Mouse (Mus musculus): Measurements from ENCODE around the gene Gucy2e.

Gene Gucy2e

DNA sequence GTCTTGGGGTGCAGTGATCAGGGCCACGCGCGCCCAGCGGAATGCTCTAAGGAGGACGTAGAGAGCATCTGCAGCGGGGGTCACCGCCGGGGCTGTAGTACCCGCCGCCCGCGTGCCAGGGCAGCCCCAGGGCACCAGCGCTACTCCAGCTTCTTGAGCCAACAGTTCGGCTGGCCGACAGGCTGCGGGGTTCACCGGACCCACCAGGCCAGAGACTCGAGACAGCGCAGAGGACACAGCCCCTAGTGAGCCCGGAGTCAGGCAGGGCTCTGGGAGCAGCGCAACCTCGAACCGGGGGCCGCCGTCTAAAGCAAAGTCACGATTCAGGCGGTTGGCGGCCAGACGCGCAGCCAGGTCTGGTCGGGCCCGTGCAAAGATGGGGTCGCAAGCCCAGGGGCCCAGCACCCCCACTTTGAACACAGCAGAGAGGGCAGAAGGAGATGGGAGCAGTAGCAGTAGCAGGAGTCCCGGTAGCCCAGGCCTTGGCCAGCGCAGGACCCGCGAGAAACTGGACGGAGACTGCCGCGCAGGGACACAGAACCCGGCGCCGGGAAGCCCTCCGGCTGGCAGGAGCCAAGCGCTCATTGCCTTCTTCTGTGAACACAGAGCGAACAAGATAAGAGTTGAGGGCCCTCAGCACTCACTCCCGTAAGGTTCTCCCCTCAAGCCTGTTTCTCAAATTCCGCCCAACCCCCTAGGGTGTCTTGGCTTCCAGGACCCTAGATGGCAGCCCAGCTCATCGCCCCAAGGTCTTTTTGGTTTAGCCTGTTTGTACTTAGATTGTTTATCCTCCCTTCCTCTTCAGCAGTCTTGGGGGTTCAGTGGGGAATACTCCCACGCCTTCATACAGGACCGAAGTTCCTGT, 543 bp downstream of the Gucy2e start:
- no peak for DNase-seq (ENCODE audit: low read depth, low spot score)

DNA sequence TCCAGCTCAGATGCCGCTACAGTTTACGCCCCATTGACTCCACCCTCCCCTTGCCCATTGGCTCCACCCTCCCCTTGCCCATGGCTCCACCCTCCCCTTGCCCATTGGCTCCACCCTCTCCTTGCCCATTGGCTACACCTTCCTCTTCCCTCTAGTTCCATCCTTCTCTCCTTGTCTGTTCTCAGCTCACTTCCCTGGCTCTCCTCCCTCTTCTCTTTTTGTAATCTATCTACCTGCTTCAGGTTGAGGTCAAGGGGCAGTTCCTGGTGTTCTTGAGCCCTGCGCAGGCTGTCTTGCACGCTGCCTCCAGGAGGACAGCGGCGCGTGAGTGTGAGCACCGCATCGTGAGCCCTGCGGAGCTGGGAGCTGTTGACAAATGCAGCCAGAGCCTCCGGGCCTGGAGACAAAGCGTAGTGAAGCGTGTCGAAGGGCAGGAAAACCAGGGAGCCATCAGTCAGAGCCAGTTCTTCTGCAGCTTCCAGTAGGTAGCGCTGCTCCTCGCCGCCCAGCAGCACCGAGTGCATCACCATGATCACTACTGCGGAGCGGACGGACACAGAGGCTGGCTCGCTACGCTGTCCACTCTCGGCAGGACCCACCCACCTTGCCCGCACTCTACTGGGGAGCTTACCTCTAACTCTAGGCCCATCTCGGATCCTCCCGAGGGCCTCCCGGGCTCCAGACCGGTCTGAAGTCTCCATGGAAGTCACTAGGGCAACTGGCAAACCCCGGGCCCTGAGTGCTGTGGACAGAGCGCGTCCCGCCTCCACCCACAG, 1.4 kb downstream of the Gucy2e start:
- DNase-seq (ENCODE audit: low read depth, low spot score): no peak

DNA sequence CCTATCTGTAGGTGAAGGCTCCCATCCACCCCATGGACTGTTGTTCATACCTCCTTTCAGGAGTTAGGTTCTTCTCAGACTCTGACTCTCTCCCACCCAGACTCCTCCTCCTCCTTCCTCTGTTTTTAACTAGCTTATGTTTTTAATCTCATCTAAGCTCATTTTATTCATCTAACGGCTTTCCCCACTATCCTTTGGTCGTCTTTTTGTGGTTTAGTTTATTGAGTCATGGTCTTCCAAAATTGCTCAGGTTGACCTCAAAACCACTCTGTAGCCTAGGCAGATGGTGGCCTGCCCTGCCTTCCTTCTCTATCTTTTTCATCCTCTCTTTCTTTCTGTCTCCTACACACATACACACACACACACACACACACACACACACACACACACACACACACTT, 3.7 kb downstream of the Gucy2e start:
- no peak for DNase-seq (ENCODE audit: low read depth, low spot score)

DNA sequence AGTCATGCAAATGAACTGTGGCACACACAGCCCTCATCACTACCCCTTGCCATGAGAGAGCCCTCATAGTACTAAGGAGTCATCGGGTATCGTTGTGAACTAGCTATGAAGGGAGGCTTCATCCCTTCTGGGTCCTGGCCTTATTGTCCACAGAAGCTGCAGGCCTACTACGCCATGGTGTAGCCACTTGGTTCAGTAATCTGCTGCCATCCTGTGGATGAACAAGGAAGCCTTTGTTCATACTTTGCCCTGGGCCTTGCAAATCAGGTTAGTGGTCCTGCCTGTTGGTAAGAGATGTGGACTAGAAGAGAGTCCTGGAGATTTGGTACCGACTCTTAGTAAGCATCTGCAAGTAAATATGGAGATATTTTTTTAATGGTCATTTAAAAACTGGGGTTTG, 6.4 kb downstream of the Gucy2e start:
- DNase-seq (ENCODE audit: low read depth, low spot score): no peak

DNA sequence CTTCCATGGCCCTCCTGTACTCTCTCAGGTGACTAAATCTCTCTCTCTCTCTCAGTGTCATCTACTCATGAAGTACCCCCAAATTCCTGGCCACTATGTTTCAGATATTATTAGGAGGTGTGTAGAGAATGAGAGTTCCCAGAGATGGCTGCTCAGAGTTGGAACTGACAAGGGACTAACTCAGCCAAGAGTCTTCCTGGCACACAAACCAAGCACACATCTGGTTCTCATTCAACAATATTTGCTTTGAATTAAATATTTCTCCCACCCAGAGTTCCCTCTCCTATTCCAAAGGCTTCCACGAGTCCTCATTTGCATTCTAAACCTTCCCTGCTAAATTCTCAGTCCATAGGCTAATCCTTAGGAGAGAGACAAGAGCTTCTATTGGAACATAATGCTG, 11.1 kb downstream of the Gucy2e start:
- no peak for DNase-seq (ENCODE audit: low read depth, low spot score)

DNA sequence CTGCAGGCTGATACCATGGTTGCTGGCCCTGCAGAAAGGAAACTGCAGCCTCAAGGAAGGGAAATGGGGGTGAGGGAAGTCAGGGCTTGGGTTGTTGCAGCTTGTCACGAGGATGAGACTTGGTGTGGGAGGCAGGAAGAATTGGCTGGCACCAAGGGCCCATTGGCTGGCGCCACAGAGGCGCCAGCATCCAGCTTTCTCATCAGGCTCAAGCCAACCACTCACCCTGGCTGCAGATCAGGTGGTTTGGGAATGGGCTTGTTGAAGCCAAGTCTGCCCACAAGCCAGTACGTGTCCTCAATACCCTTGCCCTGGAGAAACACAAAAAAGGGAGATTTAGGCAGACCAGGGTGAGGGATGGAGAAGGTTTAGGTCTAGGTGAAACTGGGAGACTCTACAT, 13.7 kb downstream of the Gucy2e start:
- DNase-seq (ENCODE audit: low read depth, low spot score): no peak

DNA sequence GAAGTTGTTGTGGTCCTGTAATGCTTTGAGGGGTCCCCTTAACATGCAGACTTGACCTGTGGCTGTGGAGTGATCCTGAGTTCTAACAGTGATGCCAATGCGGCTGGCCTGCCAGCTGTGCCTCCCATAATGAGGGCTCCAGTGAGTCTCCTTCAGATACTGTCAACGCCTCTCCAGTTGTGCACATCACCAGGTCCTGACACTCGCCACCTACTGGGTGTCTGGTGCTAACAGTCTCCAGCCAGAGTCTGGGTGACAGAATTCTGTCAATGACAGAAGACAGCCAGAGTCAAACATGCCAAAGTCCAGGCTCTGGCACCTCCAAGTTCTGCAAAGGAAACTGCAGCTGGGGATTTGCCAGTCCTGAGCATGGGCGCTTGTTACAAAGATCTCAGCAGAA, 15.8 kb downstream of the Gucy2e start:
- no peak for DNase-seq (ENCODE audit: low read depth, low spot score)

DNA sequence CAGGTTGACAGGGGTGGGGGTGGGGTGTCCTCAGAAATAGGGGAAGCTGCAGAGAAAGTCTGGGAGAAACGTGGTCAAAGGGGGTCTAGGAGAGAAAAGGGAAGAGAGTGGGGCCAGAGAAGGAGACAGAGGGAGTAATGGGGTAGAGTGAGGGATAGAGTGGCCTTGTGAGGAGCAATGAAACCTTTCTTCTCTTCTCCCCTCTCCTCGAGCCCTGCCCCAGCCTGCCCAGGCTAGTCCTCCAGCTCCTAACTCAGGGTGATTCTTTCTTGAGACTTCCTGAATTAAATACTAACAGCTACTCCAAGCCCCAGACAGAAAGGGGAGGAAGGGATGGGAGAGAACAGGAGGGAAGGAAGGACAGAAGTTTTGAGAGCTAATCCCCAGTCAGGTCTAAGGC, 18.2 kb downstream of the Gucy2e start:
- DNase-seq (ENCODE audit: low read depth, low spot score): no peak

DNA sequence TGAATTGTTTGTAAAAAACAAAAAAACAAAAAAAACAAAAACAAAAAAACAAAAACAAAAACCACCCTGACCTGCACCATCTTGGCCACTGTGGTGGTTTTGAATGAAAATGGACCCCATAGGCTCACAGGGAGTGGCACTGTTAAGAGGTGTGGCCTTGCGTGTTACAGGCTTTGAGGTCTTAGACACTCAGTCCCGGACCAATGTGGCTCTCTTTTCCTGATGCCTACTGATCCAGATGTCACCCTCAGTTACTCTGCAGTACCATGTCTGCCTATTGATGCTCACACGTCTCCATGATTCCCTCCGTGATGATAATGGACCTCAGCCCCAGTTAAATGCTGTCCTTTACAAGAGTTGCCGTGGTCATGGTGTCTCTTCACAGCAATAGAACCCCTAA, 19.4 kb downstream of the Gucy2e start:
- DNase-seq (ENCODE audit: low read depth, low spot score): no peak

DNA sequence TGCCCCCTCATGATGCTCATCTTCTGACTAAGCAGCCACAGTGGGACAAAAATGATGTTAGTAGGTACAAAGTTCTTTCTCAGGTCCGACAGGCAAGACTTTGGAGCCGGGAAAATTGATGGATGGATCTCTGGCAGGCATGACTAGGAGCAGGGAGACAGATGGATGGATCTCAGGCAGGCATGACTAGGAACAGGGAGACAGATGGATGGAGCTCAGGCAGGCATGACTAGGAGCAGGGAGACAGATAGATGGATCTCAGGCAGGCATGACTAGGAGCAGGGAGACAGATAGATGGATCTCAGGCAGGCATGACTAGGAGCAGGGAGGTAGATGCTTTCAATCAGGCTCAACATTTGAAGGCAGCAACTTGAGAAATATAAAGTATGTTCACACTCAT, 25.4 kb downstream of the Gucy2e start:
- DNase-seq (ENCODE audit: low read depth, low spot score): peak; percentile 59

DNA sequence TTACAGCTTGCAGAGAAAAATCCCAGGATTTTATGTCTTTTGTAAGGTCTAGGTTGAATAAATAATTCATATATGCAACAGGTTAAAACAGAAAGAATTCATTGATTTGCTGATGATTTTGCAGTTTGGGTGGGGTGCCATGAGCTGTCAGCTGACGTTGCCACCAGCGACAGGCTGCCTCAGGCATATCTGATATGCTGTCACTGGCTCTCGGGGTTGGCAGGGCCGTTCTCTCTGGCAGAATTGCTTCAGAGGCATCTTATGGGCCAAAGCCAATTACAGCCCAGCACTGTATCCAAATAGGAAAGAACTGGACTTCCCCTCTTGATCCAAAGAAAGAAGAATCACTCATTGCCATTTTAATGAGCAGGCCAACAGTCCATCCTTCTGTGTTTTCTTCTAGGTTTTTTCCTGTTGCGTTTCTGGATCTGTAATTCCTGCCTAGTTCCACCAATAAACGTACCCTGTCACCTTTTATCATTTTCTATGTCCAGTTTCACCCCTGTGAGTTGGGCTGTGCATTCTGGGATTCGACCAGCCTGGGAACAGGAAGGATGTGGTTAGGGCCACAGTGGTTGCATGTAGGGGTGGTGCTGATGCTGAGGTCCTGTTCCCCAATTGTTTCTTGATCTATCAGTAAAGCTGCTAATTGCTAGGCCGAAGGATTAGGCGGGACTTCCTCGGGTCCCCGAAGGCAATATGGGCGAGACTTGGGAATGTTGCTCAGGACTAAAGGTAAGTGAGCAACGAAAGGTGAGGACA, 34.2 kb downstream of the Gucy2e start:
- no peak for DNase-seq (ENCODE audit: low read depth, low spot score)

DNA sequence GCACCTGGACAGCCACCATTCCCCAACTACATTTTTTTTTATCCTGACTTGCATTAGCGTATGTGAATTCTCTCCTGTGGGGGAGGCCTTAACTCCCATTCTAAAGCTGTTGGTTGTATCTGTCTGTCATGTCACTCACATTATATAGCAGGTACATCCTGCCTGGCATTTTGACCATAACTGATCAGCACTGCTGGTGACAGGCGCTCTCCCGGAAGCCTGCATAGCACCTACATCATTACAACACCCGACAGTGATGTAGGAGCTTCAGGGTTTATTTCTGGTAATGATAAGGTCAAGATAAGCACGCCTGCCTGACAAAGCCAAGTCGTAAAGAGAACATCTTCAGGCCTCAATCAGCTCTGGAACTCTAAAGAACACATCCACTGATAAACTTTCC, 36.6 kb downstream of the Gucy2e start:
- DNase-seq (ENCODE audit: low read depth, low spot score): no peak

DNA sequence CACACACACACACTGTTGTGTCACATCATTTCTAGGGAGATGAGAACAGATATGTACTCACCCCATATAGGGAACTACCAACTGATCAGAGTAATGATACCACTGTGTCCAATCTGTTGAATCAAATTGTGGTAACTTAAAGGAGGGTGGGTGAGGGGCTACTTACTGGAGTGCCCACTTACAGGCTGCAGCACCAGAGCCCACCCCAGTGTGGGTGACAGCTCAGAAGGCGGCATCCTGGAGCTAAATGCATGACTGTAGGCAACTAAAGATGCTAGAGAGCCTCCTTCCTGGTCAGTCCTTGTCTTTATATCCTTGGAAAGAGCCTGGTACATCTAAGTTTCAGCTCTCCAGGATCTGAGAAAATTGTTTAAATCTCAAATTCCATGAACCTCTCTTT, 37.6 kb downstream of the Gucy2e start:
- DNase-seq (ENCODE audit: low read depth, low spot score): no peak

DNA sequence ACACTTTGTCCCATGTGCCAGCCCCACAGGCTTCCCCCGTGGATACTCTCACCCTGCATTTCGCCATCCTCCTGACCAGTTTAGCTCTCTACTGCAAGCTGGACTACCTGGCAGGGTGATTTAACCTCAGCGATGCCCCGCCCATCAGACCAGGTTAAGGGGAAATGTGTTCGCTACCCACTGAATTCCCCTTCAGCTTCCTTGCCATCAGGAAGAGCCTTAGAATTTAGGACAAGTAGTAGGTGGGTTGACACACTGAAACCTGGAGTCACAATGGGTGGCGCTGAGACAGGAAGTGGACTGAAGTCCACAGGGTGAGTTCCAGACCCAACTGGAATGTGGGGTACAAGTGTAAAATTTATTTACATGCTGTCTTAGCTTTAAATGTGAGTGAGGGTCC, 39.1 kb downstream of the Gucy2e start, which contains the start of gene Alox8:
Gene Alox8 (minus strand): TSS at position 101 of the 400 bp plus-strand sequence.
- DNase-seq (ENCODE audit: low read depth, low spot score): no peak

DNA sequence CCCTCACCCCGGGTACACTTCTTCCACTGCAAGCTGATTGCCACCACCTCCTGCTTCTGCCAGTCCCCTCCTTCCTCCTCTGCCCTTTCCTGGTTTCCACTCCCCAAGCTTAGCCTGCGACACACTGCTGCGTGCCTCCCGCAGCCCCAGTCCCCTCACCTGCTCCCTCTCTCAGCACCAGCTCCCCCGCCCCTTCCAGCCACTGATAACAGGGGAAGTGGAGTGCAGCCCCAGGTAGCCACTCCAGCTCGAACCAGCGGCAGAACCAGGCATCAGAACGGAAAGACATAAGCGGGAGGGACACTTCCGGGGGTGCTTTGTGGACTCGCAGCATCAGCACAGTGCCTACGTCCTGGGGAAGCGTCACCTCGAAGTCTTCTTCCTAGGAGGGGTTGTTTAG, 39.6 kb downstream of the Gucy2e start:
- DNase-seq (ENCODE audit: low read depth, low spot score): no peak

DNA sequence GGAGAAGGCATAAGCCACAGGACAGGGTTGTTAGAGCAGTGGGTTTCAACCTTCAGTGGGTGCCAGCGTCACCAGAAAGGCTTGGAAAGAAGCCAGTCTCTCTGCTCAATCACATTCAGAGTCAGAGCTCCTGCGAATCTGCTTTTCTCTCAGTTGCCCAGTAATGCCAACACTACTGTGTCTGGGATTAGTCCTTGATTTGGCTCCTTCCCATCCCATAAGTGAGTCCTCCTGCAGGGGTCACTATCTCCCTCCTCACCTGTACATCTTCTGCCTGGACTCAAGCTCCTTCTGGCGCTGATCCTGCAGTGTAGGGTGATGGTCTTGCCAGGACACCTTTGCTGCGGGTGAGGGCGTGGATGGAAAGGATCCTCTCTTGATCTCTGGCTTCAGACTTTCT, 40.1 kb downstream of the Gucy2e start:
- peak; percentile 37 for DNase-seq (ENCODE audit: low read depth, low spot score)

DNA sequence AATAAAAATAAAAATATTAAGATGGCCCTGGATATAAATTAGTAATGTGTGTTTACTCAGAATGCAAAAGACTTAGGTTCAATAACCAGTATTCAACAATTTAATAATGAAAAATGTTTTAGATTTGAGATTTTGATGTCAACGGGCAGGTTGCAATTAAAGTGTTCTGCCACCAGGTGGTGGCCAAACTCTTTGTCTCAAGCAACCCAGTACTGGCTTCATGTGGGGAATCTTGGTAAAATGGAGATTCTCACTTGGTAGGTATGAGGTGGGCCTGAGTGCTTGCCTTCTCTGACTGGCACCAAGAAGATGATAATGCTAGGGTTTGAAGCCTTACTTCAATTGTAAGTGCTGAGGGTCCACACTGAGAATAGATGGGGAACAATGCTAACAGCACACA, 44.0 kb downstream of the Gucy2e start:
- peak; percentile 47 for DNase-seq (ENCODE audit: low read depth, low spot score)

DNA sequence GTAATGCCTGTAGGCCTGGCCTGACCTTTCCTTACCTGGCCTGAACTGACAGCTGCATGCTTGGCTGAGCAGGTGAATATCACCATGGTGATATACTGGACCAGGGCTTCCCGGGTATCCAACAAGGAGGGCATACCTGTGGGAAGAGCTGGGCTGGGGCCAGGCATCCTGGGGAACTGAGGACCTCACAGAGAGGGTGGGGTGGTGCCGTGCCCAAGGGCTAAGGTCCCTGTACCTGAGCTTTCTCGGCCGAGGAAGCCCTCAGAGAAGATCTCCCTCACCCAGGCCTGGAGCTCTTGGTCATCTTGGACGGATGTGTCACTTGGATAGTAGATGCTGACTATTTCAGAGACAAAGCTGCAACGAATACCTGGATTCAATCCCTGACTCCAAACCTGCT, 50.9 kb downstream of the Gucy2e start:
- DNase-seq (ENCODE audit: low read depth, low spot score): no peak

DNA sequence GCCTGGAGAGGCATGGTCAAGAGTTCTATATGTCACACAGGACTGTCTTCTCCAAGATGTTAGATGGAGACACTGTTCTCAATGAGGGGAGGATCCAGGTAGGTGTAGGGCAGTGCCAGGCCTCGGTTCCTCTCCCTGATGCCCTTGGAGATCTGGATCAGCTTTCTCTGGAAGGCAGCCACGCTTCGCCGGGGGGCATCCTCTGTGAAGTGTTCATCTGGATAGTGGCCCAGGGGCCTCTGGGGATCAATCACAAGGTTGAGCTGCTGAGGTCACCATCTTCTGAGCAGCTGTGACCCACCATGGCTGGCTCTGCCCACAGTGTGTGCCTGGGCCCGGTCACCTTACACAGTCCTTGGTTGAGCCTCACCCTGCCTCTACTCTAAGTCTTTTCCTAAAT, 51.8 kb downstream of the Gucy2e start:
- no peak for DNase-seq (ENCODE audit: low read depth, low spot score)

DNA sequence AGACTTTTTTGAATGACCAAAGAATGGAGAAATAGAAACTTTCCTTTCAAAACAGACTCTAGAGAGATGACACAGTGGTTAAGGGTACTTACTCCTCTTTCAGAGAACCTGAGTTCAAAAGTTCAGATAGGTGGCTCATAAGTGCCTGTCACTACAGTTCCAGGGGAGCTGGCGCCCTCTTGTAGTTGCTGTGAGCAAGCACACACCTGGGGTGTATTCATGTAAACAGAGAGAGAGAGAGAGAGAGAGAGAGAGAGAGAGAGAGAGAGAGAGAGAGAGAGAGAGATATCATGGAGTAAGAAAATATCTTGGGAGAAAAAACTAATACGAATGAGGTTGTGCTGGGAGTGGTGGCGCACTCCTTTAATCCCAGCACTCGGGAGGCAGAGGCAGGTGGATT, 56.7 kb downstream of the Gucy2e start:
- DNase-seq (ENCODE audit: low read depth, low spot score): no peak

DNA sequence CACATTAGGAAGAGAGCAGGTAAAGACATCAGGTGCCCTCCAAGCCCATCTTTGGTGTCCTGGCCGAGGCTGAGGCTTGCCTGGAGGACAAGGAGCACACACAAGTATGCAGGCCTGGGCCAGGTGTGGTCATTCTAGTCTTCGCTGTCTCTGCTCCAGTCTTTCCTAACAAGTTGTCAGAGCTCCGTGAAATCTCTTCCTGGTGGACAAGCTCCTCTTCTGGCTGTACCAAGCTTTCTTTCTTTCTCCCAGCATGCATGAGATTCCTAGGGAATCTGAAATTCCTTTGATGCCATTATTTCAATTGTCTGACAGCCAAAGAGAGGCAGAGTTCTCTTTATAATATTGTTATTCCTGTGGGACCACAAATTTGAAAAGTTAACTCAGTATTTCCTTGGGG, 57.3 kb downstream of the Gucy2e start:
- DNase-seq (ENCODE audit: low read depth, low spot score): no peak

DNA sequence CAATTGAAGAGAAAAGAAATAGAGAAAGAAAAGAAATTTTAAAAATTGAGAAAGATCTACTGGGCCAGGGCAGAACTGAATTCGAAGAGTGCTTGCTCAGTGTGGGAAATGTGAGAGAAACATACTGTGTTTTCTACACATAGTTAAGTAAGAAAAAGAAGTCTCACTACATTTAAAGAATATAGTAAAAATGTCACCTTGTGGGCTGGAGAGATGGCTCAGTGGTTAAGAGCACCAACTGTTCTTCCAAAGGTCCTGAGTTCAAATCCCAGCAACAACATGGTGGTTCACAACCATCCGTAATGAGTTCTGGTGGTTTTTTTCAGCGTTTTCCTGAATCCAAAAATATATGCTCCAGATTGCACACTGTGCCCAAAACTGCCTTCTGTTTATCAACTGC, 58.3 kb downstream of the Gucy2e start:
- DNase-seq (ENCODE audit: low read depth, low spot score): no peak

Data from retina, postnatal 7 days (tissue).